Mouse (Mus musculus) layer of hippocampus, adult 9-11 months (tissue): ENCODE data around the gene 1700042G07Rik.

Source experiments
- DNase-seq: peaks from one replicate; pipeline ENCODE4 v3.0.0; 2022

1700042G07Rik gene

DNA sequence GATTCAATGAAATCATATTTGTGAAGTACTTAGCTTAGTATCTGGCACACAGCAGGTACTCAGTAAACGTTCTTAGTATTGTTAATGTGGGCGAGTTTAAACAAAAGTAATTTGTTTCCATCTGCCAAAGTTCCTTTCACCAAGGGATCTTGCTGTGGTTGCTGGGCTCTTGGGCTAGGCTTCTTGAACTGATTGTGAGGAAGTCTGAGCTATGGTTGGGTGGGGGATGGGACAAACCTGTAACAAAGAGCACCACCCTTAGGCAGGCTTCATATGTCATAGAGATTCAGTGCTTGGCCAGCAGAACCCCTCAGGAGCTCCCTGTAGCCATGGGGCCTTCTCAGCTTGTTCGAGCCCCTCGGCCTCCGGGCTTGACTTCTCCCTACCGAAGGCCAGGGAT lies at the start of gene 1700042G07Rik, which contains the start of gene Gm49337:
Gene 1700042G07Rik, plus strand, starts transcription at position 301 of the 400 bp plus-strand sequence.
Gene Gm49337, plus strand, starts transcription at position 313 of the 400 bp plus-strand sequence.
- no peak for DNase-seq

DNA sequence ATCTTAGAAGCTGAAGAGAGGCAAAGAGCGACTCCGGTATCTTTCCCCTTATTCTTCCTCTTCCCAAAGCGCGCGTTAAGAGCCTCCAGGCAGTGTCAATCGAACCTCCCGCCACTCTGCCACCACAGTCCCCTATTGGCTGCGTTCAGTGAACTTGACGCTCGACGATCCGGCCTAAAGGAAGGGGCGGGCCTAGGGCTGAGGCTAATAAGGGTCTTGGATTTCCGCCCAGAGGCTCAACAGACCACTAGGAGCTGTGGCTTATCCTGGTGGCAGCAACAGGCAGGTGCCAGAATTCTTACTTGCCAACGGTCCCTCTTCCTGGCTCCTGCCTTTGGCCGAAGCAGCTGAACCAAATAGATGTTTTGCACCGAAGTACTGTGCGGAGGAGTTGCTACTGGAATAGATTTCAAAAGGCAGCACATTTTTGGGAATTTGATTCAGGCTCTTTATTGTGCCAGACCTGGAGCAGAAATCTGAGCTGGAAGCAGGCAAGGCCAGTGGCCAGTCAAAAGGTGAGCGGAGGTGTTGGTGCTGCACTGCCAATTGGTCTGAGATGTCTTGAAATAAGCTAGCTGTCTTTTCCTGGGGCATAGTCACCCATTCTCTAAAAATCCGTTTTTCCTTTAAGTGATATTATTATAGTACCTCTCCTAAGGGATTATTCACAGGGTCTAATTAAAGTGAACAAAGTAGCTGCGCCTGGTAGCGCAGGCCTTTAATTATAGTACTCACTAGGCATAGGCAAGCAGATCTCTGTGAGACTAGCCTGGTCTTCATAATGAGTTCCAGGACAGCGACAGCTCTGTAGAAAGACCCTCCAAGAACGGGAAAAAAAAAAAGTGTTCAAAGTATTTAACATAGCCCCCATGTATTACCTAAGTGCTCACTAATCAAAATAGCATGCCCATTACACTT lies 49.3 kb upstream of the 1700042G07Rik start, which contains the start of the genes Rad54l and Pomgnt1:
Gene Rad54l, minus strand, starts transcription at position 89 of the 918 bp plus-strand sequence.
Gene Pomgnt1, plus strand, starts transcription at position 239 of the 918 bp plus-strand sequence.
- DNase-seq, result peak; percentile 80

DNA sequence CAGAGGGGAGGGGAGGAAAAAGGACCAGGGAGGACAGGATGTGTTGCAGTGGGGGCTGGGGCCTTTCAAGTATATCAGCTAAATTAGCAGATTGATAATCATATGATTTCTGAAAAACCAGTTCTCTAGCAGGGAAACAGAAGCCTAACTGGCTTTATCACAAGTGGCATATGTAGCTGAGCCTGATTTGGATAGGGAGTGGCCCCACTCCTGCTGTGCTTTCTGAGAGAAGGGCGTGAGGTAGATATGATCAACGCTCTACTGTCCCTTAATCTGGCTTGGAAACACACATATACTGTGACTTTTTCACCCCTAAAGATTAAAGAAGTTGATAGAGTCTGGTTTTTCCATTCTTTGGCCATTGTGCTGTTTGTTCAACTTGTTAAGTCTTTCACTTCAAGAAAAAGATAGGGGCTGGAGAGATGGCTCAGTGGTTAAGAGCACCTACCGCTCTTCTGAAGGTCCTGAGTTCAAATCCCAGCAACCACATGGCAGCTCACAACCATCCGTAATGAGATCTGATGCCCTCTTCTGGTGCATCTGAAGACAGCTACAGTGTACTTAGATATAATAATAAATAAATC lies 47.3 kb upstream of the 1700042G07Rik start:
- DNase-seq, result peak; percentile 32

GRCm38 (mm10) chr4:116127956-116128355 lies 45.2 kb upstream of the 1700042G07Rik start:
- no peak for DNase-seq

GRCm38 (mm10) chr4:116133126-116133525 lies 40.0 kb upstream of the 1700042G07Rik start:
- DNase-seq, result no peak

- no peak for DNase-seq
Measured at GRCm38 (mm10) chr4:116134990-116135389, 38.2 kb upstream of the 1700042G07Rik start.

- no peak for DNase-seq
Measured at GRCm38 (mm10) chr4:116137421-116137996, 35.7 kb upstream of the 1700042G07Rik start.

DNA sequence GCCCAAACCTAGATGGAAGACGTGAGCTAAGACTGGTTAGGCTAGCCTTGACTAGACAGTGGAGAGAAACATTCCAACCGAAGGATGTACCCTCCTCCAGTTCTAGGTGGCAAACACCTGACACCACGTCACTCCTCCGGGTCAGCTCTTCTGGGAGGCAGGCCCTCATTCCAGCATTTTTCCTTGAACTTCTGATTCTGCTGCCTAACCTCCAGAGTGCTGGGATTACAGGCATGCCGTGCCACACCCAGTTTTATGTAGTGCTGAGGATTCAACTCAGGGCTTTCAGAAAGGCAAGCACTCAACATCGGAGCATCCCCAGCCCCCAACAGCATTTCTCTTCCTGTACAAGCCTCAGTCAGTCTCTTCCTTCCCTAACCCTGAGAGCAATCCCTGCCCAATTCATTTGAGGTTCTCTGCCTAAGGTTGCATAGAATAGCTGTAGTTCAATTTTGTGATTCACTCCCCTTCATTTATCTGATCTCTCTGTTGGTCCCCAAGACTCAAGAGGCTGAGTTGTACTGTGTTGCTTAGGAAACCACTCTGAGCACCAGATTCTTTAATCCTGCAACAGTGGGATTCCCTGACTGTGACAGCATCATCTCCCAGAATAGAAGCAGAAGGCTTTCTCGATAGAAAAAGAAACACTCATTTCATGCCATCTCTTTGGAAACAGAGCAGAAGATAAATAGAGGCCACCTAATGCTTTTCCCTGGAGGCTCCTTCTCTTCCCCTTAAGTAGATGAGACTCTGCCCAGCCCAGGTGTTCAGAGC lies 32.2 kb upstream of the 1700042G07Rik start:
- no peak for DNase-seq

- DNase-seq, result no peak
Measured at GRCm38 (mm10) chr4:116141736-116142135, 31.4 kb upstream of the 1700042G07Rik start.

DNA sequence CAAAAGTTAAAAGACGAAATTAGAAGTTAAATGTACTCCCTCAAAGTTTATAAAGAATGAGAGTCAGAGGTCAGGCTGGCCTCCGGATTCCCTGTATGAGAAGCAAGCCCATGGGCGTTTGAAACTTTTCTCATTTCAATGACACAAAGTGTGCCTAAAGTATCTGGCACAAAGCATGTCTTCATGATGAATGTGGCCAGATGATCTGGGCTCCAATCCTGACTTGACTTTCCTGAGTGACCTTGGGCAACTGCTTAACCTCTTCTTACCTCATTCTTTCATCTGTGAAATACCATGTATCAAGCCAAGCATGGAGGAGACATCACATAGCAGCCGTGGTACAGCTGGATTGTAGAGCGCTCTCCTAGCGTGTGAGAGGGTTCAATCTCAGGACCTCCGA lies 30.9 kb upstream of the 1700042G07Rik start:
- DNase-seq, result no peak

- no peak for DNase-seq
Measured at GRCm38 (mm10) chr4:116143317-116143811, 29.8 kb upstream of the 1700042G07Rik start.

GRCm38 (mm10) chr4:116143891-116144717 lies 29.1 kb upstream of the 1700042G07Rik start:
- peak; percentile 63 for DNase-seq

GRCm38 (mm10) chr4:116149812-116150155 lies 23.4 kb upstream of the 1700042G07Rik start:
- no peak for DNase-seq

DNA sequence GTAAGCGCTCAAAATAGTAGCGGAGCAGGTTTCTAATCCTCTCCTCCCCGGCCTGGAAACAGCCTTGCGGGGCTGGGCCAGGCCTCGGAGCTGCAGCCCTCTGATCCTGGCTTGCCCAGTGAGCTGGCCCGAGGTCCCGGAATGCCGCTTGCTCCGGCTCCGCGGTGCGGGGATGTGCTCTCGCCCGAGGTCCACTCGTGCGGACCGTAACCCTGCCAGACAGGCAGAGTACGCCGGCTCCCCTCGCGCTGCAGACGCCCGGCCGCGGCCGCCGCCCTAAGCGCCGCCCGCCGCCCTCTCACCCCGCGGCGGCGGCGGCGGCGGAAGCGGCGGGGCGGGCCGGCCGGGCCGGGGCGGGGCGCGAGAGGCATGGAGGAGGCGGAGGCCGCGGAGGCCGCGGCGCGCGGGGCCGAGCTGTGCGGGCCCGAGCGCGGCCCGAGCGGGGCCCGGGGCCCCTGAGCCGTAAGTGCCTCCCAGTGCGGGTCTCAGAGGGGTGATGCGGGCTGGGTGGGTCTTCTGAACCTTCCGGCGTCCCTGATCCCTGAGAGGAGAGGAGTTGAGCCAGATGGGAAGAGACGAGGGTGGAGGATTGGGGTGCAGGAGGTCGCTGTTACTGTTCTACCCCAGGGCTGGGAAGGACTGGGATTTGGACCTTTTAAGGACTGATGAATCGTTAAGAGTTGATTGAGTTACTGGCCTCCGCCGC lies 22.9 kb upstream of the 1700042G07Rik start:
- DNase-seq, result no peak

GRCm38 (mm10) chr4:116150862-116151221 lies 22.3 kb upstream of the 1700042G07Rik start:
- no peak for DNase-seq

DNA sequence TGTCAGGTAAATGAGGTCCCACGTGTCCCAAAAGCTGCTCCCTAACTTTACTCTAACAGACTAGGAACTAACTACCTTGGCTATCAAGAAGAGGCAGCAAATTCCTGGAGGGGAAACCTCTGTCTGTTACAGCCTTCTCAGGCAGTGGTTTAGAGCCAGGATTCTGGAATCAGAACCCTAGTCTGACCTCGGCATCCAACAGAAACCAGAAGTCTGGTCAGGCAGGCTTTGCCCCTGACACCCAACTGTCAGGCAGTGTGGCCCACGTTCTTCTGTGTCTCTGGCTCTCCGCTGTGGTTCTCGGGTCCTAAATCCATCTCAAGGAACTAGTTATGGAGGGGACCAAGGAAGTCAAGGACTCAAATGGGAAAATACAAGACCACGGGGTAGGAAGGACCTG lies 21.9 kb upstream of the 1700042G07Rik start, which contains the start of gene Lurap1:
Gene Lurap1, minus strand, starts transcription at position 101 of the 400 bp plus-strand sequence.
- no peak for DNase-seq

DNA sequence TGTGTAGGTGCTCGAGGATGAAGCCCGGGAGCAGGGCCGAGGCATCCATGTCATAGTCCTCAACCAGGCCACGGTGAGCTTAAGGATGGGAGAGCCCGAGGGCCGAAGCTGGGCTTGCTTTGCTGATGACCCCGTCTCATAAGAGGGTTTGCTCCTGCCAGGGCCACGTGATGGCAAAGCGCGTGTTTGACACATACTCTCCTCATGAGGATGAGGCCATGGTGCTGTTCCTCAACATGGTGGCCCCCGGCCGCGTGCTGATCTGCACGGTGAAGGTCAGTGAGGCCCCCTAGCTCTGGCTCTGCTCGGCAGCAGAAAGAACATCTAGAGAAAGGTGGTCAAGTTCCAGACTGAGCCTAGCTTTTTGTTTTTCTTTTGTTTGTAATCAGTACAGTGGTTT lies 20.5 kb upstream of the 1700042G07Rik start:
- no peak for DNase-seq

GRCm38 (mm10) chr4:116157882-116158281 lies 15.3 kb upstream of the 1700042G07Rik start:
- no peak for DNase-seq

DNA sequence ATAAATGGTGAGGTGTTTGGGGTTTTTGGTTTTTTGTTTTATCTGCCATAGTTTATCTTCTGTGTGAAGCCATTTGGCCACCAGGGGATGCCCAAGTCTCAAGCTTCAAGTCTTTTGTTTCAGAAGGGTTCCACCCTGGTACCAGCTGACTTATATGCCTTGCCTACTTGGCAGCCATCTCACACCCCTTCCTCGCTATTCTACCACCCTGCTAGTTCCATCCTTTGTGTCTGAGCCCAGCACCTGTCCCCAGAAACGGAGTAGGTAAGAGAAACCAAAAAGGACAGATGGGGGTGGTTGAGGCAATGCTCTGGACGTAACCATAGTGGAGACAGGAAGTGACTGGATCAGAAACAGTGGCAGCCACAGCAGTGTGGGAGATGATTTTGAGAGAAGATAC lies 13.3 kb upstream of the 1700042G07Rik start:
- DNase-seq, result no peak

DNA sequence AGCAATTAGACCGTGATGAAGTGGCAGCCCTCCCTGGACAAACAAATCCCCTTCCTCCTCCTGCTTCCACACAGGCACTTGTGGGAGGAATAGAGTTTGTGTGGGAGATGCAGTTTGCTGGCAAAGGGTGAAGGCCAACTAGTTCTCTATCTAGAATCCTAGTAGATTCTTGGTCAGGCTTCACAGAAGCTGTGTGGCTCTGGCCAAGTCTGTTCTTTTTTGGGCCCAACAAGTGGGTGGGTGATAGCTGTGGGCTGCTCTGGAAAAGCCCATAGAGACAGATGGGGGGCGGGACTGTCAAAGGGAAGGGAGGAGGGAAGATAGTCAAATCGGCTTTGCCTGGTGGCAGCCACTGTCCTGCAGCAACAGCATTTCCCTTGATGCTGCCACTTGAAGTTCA lies 12.4 kb upstream of the 1700042G07Rik start:
- DNase-seq, result peak; percentile 88

DNA sequence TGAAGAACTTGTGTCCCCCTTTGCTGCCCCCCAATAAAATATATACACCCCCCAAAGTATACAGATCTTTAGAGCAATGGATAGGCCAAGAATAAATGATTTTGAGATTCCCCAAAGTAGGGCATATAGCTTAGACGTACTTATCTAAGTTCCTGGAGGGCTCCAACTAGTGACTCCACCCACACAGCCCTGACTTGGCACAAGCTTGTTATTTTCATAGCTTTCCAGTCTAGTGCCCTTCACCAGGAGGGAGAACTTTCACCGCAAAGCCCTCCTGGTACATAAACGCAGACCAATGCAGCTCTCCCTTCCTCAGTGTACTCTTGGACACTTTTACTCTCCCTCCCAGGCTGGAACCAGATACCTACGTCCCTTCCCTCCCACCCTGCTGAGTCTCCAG lies 11.0 kb upstream of the 1700042G07Rik start:
- DNase-seq, result no peak
